Mouse (Mus musculus) bone marrow macrophage, adult 2 months (primary cell): ENCODE results near the gene Meis1. TPM values are rescaled to one million over a fixed set of nuclear protein-coding genes. Genes with fewer than 3 reads are reported as not detected.

Experiments used
- H3K27ac ChIP-seq: 2 replicates; pipeline ENCODE4 v1.5.1; 2012; ENCODE audit warnings: low read depth, low read length; ENCODE audit not compliant: insufficient read depth
- H3K4me1 ChIP-seq: 2 replicates; pipeline ENCODE4 v1.6.1; 2012; ENCODE audit warnings: low read length; ENCODE audit not compliant: control insufficient read depth, insufficient read depth
- H3K4me3 ChIP-seq: 2 replicates; pipeline ENCODE4 v1.5.1; 2012; ENCODE audit warnings: mild to moderate bottlenecking, low read length, moderate library complexity; ENCODE audit not compliant: insufficient read depth
- CTCF ChIP-seq: IDR thresholded peaks from 2 replicates; pipeline ENCODE4 v1.5.1; 2012; ENCODE audit warnings: low read depth, mild to moderate bottlenecking, low read length, moderate library complexity
- POLR2A ChIP-seq: IDR thresholded peaks from 2 replicates; pipeline ENCODE4 v1.6.1; 2012; ENCODE audit warnings: mild to moderate bottlenecking, low read depth, low read length, borderline replicate concordance
- polyA plus RNA-seq: library from polyadenylated mRNA; stranded (reverse); fragments of >200 nt; gene quantifications from 2 replicates; pipeline ENCODE4 v1.2.4, GENCODE M21; 2012; ENCODE audit not compliant: missing spikeins, insufficient read depth, insufficient read length

The Meis1 gene
- polyA plus RNA-seq, 1 experiment, result 2.8 TPM

DNA sequence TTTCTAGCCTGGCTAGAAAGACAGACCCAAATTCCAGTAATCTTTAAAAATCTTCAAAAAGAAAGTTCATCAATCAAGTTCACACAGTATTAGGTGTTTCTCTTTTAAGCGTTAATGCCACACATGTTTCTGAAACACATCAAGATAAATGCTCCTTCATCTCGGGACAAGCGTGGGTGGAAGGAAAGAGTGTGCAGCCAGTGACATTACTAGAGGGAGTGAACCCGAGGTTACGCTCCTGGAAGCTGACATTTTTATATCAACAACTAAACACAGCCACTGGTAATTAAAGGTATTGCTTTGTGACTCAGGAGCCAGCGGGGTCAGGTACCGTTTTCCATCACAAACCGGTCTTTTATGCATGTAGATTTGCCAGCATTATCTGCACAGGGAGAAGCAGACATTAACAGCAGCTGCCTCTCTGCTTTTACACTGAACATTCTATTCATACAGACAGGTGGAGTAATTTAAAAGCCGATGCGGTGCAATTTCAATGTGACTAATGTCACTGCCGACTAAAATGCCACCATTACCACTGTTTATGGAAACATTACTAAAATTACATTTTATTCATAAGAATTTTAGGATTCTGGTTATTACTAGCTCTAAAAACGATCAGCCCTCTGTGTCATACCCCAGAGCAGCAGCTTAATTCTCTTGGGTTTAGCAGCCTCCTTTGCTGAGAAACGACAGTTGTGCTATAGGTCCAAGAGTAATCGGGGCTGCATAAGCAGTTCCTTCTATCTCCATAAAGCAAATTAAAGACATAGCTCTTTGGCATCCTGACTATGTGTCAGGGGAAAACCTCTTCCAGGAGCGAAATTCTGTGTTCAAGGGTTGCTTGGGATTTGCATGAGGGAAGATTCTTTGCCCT, 87.5 kb downstream of the Meis1 start:
- no peak overlapping the region for H3K4me3 ChIP-seq
- no peak for TF ChIP-seq POLR2A
- TF ChIP-seq CTCF, result no peak
- peaks cover 11% of the 10 kb centered on the region for H3K4me1 ChIP-seq
- no peak overlapping the region for H3K27ac ChIP-seq

DNA sequence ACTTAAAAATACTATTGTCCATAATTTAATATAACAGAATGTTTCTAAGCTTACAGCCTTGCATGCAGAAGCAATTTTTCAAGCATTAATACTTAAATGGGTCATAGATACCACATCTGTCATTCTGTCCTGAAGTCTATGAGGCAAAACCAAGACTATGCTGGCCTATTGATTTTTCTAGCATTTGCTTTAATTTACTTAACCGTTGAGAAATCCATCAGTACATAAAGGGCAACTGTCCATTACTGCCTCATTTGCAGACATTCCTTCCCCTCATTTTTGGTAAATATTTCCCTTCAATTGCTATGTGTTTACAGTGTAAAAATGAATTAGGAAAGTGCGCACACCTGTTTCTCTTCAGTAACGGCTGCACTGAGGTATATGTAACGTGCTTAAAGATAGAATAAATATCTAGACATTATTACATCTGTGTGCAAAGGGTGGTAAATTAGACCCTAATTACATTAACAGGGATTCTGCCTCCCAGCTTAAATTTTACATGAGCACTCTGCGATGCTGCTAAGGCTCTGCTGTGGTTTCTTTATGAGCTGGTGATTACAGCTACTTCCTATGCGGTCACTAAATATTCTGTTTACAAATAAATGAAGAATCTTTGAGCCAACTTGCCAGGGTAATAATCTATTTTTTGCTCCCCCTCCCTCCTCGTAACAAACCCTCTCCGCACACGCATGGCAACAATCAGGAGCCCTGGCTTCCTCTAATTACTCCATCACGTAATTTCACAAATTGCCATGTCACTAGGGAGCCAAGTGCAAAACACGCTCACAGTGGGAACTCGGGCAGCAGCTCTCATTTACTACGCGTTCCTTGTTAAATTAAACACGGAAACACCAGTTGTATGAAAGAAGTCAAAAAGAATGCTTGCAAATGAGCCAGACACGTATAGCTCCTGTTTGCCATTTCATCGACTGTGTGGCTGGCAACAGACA, 88.7 kb downstream of the Meis1 start:
- H3K4me1 ChIP-seq, result peaks cover 20% of the 10 kb centered on the region
- H3K27ac ChIP-seq, result no peak overlapping the region
- no peak overlapping the region for H3K4me3 ChIP-seq
- TF ChIP-seq CTCF (no peak), POLR2A (no peak)

DNA sequence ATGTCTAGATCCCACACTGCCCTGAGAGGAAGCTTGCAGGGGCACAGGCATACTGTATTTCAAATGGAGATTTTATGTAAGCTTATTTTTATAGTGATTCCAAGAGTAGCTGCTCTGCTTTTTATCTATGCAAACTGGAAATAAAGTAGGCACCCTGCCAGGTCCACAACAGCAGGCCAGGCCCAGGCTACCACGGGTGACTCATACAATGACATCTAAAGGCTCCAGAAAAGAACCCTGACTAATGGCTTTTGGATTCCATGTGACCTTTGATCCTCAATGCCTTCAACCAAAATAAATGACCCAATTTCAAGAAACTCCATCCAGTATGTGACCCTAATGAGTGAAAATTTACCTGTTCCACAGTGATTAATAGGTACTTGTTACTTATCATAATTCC, 91.4 kb downstream of the Meis1 start:
- H3K4me1 ChIP-seq, result peaks cover 35% of the 10 kb centered on the region
- no peak overlapping the region for H3K4me3 ChIP-seq
- TF ChIP-seq CTCF, result no peak
- TF ChIP-seq POLR2A, result no peak

DNA sequence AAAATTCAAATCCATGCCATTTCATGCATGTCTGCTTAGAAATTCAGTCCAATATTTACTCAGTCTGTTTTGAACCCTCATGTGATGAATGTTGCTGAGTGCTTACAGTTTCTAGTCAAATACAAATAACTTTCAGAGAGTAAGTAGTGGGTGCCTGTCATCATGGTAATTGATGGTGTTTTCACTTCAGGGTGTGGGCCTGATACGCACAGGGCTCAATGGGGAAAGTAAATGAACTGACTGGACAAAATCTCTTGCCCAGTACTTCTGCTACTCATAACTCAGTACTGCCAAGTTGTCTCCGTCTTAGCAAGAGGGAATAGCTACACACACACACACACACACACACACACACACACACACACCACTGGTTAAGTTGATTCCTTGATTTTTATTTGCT, 92.0 kb downstream of the Meis1 start:
- Histone ChIP-seq H3K4me3 (no peak overlapping the region), H3K27ac (no peak overlapping the region), H3K4me1 (peaks cover 35% of the 10 kb centered on the region)
- TF ChIP-seq POLR2A (no peak), CTCF (no peak)

More for the DNA sequence above, 91.4 kb downstream of the Meis1 start:
- no peak overlapping the region for H3K27ac ChIP-seq

DNA sequence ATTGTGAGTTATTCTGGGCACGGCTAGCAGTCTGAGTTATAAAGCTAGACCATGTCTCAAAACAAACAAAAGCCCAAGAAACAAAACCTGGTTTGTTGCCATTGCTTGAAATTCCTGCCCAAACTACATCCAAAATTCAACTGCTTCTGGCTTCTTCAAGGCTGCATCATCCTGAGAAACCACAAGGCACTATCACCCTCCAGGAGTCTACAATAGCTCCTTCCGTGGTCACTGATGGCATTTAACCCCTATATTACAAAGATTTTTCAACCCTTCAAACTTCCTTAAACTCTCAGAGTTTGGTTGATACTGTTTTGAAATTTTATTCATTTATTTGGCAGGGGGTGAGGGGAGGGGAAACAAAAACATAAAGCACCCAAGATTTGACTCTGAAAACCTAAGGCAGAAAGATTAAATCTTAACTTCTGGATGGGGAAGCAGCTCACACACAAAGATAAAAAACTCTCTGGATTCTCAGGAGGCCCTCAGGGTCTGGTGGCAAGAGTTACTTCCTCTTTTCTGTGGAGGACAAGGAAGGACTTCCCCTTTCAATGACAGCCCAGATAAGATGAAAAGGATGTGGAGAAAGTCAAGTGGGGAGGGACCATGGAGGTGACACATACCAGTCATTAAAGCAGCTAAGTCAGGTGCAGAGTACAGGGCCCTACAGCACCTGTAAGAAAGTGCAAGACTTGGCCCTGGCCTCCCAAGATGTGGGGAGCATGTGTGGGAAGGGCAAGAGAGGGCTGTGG, 94.0 kb downstream of the Meis1 start:
- TF ChIP-seq CTCF, result no peak
- Histone ChIP-seq H3K27ac (peak overlapping the region; percentile 57), H3K4me1 (peaks cover 35% of the 10 kb centered on the region), H3K4me3 (no peak overlapping the region)

DNA sequence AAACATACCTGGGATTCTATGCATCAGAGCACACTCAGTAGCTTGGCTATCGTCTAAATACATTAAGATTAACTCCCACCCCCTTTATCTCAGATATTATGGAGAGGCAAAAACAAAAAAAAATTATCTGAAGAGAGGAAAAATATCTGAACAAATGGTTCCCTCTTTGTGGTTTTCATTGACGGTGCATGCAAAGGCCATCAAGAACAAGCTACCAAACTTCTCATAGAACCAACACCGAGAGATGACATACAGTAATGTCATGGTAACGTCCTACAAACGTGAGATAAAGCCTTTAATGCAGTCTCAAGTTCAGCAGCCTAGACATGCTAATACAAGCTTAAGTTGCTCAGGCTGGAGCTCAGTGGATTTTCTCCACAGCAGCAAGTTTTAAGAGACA, 95.5 kb downstream of the Meis1 start:
- Histone ChIP-seq H3K4me1 (peaks cover 35% of the 10 kb centered on the region), H3K27ac (no peak overlapping the region), H3K4me3 (no peak overlapping the region)
- TF ChIP-seq CTCF (no peak), POLR2A (no peak)

DNA sequence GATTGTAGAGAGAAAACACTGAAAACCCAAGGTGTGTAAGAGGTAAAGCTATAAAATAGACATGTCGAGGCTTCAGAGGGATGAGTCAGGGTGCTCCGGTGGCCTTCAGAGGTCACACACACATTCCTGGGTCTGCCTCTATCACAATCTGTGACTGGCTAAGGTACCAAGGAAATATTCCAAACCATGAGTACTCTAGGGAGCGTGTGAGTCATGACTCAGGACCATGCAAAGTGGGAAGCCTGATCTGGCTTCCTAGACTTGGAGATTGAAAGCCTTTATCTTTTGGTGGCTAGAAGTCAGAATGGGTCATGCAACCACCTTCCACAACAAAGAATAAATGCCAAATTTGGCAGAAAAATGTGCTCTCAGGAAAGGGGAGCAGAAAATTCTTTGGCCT, 98.1 kb downstream of the Meis1 start:
- Histone ChIP-seq H3K4me1 (peaks cover 21% of the 10 kb centered on the region), H3K4me3 (no peak overlapping the region), H3K27ac (no peak overlapping the region)
- TF ChIP-seq CTCF (no peak), POLR2A (no peak)

DNA sequence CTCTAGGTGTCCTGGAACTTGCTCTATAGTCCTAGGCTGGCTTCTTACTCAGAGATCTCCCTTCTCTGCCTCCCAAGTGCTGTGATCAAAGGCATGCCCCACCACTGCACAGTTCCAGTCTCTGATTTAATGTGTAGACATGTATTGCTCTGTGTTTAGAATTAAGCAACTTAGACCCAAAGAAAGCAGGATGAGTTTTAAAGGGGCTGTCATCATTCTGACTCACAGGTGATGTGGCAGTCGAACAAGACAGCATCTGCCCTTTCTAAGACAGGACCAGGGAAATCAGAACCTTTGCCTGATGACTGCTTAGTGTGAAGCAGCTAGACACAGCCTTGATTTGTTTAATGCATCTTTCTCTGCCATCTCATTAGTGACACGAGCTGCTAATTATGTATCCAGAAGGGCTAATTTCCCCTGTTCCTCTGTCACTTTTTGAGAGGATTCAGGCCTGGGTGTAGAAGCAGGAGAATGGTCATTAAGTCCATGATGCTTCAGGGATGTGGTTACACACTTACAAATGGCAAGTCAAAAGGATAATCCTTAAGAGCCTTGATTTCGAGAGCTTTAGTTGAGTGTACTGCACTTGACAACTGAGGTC, 99.5 kb downstream of the Meis1 start:
- Histone ChIP-seq H3K4me1 (peaks cover 9% of the 10 kb centered on the region), H3K4me3 (no peak overlapping the region), H3K27ac (no peak overlapping the region)
- TF ChIP-seq POLR2A (no peak), CTCF (no peak)

DNA sequence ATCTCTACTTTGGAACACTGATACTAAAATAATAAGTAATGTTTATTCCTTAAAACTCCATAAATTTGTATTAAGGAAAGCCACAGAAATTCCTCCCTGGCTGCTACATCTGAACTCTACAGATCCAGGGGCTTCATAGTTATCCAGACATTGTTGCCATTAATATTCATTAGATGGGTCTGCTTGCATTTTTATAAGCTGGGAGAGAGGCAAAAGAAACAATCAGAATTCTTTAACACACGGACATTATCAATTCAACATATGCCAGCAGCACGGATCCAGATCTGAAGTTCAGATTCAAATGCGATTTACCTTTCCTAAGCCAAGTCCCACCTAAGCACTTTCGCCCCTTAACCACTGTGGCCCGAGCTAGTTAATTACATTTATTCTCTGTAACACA, 100.9 kb downstream of the Meis1 start:
- Histone ChIP-seq H3K27ac (no peak overlapping the region), H3K4me3 (no peak overlapping the region), H3K4me1 (no peaks in the 10 kb centered on the region)
- TF ChIP-seq CTCF, result no peak
- no peak for TF ChIP-seq POLR2A
